Mouse (Mus musculus) heart, postnatal 14 days (tissue): ENCODE measurements at regions not wholly inside any gene's neighbourhood (a gene's known extent, or its start where the extent isn't known, plus 50 kb on each side); places are given as distances from the start of the nearest gene placed in this dataset.

ENCODE experiments used
- DNase-seq, 2 experiments: peaks; one replicate each; pipeline ENCODE4 v3.0.0; 2021 to 2022
- intact Hi-C: fragments of 180-260 bp; cut with DNase I; formaldehyde crosslinking; loops from one replicate; pipeline ENCODE4 v1.15.1; 2025

DNA sequence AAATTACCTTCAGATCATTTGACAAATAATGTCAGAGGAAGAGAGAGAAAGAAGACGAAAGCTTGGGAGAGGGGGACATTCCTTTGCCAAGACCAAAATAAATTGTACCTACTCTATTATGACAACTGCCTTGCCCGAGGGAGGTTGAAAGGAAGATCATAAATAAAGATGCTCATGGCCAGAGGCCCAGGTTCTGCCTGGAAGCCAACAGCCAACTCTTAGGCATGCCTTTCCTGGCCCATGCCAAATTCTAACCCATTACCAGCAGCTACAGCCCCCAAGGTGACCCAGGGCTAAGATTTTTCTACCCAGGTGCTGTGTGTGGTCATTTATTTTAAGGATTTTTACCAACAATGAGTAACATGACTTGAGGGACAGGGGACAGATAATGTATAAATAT lies 54.9 kb downstream of the Cbln1 start:
- intact Hi-C loops = no loop called here
- DNase-seq = no peak

DNA sequence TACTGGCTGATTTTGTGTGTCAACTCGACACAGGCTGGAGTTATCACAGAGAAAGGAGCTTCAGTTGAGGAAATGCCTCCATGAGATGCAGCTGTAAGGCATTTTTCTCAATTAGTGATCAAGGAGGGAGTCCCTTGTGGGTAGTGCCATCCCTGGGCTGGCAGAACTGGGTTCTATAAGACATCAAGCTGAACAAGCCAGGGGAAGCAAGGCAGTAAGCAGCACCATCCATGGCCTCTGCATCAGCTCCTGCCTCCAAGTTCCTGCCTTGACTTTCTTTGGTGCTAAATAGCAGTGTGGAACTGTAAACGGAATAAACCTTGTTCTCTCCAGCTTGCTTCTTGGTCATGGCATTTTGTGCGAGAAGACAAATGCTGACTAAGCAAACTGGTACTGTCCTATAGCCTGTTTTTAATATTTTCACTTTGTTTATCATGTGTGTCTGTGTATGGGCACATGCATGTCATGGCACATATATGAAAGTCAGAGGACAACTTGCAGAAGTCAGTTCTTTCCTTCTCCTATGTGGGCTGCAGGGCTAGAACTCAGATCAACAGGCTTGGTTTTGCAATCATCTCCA lies 57.3 kb downstream of the Cbln1 start:
- no peak for DNase-seq
- intact Hi-C loops = no loop called here

DNA sequence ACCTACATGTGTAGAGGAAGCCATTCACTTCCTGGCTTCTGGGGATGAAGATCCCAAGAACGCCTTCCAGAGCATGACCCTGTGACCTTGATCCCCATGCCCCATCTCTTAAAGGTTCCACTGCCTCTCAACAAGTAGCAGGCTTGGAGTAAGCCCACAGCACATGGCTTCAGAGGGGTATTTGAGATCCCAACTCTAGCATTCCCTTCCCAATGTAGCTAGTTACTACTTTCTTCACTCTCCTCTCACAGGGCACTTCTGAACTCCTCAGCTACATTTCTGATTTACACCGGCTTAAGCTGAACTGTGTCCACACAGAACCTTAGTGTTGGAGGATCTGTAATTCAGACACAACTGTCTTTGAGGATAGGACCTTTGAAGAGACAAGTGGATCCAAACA lies 83.4 kb downstream of the Cbln1 start:
- DNase-seq = no peak
- intact Hi-C loops = no loop called here

DNA sequence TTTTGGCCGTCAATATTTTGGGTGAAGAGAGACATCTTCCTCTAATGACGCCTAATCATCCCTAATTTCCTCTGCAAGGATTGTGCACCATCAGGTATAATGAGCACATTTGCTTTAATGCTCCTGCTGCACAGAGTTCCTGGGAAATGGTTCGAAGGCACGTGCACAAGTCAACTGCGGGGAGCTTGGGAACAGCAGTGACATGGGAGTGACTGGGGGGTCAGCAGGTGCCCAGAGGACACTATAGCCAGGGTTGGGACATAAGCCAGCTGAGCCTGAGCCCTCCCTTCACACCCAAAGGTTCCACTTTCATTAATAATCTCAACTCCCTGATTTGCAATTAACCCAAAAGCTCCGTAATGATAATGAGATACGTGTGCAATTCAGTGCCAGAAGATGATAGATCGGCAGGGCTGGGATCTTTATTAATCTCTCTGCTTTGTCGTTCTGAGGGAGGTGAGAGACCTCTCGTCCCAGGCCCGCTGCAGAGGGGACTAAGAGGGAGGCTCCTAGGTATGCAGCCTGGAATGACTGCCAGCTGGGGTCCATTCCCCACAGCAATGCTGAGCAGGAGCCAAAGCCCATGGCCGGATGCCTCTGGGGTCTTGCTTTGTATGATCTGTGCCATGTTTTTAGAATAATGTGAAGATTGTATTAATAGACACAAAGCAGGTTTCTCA lies 88.7 kb downstream of the Cbln1 start:
- intact Hi-C loops = no loop called here
- DNase-seq = no peak

DNA sequence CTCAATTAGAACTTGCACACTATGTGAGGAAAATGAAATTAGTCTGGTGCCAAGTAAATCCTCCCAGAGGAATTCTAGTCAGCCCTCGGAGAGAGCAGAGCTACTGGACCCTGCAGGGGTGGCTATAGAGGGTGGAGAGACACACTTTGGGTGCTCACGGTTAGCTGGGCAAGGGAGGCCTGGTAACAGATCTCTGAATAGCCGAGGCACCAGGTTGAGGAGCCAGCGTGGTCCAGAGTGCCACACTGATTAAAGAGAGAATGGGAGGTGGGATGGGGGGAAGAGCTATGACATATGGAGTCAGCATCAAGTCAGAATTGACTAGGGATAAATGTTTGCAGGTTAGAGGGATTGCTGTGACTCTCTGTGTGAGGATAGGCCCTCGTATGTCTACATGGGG lies 90.1 kb downstream of the Cbln1 start:
- intact Hi-C loops = no loop called here
- DNase-seq = no peak

DNA sequence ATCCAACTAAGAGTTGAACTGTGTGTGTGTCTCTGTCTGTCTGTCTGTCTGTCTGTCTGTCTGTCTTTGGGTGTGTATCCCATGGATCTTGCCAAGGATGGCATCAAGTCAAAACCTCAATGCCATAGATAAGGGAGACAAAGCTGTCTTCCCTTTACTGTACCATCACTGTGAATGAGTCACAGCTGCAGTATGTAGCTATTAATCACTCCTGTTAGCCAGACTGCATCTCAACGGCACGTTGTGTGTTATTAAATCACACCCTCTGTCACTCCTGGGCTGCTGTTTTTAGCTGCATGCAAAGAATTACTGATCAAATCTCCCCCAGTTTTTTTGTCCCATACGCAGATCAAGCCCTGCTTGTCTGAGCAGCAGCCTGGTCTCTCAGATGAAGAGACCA lies 91.6 kb downstream of the Cbln1 start:
- DNase-seq = no peak
- intact Hi-C loops = no loop called here

DNA sequence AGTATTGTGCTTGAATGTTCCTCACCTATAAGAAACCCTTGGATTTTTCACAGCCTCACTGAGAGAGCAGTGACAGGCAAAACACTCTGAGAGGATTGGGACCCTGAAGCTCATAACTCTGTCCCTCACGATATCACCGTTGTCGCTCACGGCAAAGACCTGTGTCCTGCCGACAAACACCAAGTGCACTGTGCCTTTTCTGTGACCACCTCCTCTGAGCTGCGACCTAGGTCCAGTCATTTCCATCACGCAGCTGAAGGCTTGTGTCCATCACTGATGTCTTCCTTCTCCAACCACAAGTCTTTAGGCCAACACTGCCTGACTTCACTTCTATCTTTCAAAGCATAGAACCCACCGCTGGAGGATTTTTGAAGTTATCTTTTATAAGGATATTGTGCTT lies 93.1 kb downstream of the Cbln1 start:
- DNase-seq = no peak
- intact Hi-C loops = no loop called here

DNA sequence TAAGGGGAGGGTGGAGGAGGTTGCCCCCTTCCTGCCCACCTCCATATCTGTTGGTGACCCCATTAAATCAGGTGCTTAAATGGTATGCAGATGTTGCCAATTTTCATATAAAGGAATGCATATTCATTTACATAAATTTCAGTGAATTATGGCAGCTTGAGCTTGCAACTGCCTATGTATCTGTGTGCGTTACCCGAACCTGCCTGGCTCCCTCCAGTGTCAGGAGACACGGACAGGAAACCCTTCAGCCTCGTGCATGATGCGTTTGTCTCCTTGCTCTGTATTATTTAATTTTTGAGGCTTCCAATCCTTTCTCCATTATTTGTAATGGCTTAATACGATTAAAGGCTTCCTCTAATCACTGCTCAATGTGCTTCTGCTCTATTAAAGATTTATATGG lies 98.4 kb downstream of the Cbln1 start:
- no peak for DNase-seq
- intact Hi-C loops = no loop called here

DNA sequence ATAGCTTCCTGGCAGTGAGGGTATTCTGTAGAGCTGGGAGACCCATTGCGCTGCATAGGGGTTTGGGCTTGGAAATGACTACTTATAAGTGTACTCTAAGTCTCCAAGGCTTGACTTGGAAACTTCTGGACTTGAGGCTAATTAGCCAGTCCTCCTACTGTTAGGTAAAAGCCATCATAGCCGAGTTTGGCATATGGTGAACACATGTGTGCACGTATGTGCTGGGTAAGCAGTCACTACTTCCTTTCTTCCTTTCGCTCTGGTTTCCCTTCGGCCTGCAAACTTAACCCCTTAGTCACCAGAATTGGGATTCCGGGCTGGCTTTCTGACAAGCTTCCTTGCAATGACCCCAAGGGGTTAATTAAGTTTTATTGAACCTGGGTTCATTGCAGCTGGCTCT lies 98.9 kb downstream of the Cbln1 start:
- intact Hi-C loops = no loop called here
- DNase-seq = no peak

DNA sequence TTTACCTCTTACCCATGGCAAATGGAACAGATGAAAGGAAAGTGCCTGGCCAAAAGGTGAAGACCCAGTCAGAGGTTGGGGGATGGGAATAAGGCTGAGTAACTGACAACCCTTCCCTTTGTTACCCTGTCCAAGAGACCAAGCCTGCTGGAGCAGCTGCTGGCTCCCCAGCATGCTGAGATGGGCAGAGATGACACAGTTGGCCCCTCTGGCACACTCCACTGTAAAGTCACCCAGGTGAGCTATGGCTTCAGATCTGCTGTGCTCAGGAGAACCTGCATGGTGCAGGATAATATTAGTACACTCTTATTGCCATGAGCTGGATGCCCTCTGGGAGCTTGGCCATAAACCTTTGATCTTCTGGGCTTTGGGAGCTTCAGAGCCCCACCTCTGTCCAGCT lies 100.3 kb downstream of the Cbln1 start:
- DNase-seq = no peak
- intact Hi-C loops = no loop called here

DNA sequence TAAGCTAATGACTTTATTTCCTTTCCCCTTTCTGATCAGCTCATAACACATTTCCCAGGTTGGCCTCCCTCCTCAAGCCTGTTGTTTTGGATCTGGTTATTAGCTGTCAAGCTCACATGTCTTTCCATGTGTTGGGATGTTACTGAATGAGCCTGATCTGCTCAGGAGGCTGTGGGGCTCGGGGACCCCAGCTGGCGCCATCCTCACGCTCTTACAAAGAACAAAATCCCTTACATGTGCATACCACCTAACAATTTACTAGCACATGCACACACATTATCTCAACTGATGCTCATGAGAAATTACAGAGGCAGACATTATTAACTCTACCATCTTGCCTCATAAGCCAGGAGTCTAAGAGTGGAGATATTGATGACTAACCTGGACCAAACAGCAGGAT lies 102.2 kb downstream of the Cbln1 start:
- intact Hi-C loops = no loop called here
- no peak for DNase-seq

DNA sequence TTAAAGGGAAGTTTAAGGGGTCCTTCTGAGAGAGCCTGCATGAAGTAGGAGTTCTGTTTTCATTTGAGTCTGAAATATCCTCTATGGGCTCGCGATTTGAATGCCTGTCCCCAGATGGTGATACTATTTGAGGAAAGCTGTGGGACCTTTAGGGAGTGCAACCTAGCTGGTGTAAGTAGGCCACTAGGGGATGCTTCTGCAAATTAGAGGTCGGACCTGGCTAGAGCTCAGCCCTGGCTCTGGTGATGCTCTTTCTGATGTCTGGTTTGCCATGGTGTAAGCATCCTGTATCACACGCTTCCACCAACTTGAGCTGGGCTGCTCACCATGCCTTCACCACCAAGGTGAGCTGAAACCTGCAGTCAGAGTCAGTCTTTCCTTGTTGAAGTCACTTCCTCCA lies 121.9 kb downstream of the Cbln1 start:
- DNase-seq = no peak
- intact Hi-C loops = no loop called here

DNA sequence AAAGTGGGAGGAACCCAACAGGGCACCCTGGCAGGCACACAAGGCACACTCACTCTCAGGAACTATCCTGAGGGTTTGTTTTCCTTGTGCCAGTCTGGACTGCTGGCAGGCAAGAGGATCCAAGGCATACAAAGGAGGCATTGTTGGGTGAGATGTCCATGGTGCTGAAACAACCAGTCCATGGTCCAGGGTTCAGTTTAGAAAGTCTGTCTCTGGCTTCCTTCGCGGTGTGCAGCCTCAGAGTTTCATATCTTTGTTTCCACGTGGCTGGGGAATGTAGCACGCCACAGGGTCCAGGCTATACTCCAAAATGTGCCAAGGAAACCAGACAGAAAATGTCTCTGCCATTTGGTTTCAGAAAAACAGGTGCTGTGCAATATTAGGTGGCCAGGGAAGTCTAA lies 122.6 kb downstream of the Cbln1 start:
- DNase-seq = no peak
- intact Hi-C loops = no loop called here

DNA sequence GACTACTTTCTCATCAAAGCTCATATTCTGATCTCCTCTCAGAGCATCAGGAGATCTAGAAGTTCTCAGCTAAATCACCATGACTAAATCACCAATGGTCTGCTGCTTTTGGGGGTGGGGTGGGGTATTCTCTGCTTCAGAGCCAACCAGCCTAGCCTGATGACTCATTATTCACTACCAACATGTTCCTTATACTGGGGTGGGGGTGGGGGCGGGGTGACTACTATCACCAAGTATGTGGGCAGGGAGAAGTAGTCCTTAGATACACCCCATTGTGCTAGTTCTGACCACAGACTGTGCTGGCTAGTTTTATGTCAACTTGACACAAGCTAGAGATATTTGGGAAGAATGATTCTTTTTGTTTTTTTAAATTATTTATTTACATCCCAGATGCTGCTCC lies 143.0 kb downstream of the Cbln1 start:
- intact Hi-C loops = no loop called here
- no peak for DNase-seq

DNA sequence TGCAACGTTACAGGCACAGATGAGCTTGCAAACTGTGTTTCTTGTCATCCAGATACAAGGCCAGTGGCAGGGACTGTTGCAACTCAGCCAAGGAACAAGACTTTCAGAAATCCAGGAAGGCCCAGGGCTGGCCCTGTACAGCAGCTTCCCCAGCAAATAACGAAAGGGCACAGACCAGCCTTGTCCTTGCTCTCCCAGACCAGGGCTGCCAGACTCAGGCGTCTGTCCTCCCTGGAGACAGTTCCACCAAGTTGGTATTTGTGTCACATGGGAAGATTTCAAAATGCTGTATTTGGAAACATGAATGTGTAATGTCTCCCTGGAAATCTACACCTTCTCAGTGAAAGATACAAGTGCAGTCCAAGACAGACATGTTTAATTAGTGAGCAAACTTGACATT lies 157.8 kb downstream of the Cbln1 start:
- DNase-seq = no peak
- intact Hi-C loops = no loop called here

DNA sequence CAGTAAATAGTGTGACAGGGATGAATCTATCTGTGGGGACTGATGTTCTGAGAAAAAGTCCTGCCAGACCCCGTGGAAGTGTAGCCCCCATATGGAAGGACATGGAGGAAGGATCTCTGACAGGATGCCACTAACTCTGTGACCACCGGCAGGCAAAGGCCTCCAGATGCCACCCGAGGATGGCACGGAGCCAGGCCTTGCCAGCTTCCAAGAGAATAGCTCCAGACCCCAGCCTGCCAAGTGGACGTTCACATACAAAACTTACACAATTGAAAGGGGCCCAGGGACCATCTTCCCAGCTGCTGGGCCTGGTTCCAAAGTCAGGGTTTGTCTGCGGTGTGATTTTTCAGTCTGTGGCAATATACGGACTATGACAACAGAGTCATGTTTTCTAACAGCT lies 161.1 kb downstream of the Cbln1 start:
- intact Hi-C loops = no loop called here

DNA sequence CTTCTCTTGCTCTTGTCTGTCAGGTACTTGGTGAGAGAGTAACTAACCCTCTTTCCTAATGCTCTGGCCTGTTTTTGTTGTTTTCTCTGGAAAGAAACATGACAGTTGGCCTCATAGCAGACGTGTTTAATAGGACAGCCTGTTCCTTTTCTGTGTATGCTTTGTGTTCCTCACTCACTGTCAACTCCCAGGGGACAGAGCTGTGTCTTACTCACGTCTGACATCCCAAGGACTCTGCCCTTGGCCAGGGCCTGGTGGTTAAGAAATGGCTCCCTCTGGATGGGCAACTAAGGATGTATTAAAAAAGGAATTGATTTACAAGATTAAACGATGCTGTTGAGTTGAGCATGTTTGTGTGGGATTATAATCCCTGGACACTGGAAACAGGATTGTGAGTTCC lies 164.1 kb downstream of the Cbln1 start:
- intact Hi-C loops = no loop called here
- no peak for DNase-seq

More for the DNA sequence above, 161.1 kb downstream of the Cbln1 start:
- DNase-seq = peak in 1 of 2 experiments; percentile 2

DNA sequence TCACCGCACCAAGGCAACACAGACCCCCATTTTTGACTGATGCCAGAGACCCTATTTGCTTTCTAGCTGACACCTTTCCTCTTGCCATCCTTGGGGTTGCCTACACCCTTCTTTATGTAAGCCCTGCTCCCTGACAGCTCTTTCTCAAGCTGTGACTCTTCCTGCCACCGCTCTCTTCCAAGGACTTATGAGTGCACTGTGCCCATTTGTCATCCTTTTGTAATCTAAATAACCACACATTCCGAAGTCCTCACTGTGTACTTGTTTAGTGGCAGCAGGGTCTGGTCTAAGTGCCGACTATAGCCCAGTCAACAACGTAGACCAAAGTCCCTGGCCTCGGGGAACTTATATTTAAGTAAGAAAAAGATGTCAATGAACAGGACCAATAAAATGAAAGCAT lies 167.4 kb downstream of the Cbln1 start:
- DNase-seq = no peak

DNA sequence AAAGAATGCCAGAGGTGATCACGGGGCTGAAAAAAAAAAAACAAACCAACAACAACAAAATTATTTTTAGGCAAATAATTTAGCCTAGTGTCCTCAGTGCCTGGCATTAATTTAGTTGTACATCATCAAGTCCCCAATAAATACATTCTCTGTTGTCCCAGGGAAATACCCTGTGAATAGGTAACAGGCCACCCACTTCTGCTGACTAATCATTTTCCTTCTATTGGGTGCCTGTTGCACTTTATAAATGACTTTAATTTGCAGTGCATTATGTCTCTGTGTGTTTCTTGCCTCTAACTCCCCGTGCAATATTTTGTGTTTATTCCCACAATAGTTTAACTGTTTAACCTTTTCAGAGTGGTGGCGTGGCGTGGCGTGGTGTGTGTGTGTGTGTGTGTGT lies 168.9 kb downstream of the Cbln1 start:
- no peak for DNase-seq
- intact Hi-C loops = no loop called here

More for the DNA sequence above, 167.4 kb downstream of the Cbln1 start:
- intact Hi-C loops = no loop called here

DNA sequence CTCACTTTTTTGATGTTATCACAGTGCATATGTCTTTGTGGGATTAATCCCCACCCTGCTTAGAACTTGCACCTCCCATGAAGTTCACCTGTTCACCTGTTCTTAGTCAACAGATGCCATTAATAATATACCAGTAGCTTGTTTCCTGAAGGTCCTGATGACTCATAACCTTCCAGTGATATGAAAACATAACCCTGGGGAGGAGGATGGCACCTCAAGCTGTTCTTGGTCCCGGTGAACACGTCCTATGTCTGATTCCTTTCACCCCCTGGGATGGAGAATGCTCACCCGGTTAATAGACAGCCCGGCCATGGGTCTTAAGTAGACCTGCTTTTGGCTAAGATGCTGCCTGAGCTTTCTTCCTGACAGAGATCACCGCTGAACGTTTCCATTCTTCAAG lies 174.6 kb downstream of the Cbln1 start:
- DNase-seq = no peak
- intact Hi-C loops = no loop called here

DNA sequence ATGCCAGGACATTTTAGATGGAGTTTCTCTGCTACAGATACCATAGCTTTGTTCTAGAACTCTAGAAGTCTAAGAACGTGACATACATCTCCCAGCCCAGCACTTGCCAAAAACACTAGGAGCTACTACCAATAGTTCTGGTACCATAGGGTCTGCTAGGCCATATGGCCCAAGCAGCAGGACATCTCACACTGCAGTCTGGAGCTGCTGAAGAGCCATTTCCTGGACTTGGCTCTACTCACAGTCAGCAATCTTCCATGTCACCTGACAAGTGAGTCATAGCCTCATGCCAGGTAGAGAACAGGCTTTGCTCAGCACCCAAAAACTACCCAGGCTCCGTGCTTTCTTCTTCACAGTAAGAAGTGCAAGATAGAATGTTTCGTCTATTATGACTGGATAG lies 175.1 kb downstream of the Cbln1 start:
- intact Hi-C loops = no loop called here
- DNase-seq = no peak

DNA sequence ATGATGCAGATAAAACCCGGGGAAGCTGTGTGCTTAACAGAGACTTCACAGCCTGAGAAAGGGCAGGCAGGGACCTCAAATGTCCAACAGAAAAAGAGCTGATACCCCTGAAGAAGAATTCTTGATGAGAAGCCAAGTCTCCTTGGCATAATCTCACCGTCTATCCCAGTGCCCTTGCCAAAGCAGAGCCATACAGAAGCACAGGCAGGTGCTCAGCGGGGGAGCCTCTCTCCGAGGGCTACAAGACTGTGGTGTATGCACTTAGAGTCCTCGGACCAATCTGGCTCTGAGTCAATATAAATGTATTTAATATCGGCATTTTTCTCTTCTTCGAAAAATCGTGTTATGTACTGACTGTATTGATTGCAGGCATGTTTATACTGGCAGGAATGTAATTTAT lies 186.3 kb downstream of the Cbln1 start:
- intact Hi-C loops = no loop called here
- no peak for DNase-seq

DNA sequence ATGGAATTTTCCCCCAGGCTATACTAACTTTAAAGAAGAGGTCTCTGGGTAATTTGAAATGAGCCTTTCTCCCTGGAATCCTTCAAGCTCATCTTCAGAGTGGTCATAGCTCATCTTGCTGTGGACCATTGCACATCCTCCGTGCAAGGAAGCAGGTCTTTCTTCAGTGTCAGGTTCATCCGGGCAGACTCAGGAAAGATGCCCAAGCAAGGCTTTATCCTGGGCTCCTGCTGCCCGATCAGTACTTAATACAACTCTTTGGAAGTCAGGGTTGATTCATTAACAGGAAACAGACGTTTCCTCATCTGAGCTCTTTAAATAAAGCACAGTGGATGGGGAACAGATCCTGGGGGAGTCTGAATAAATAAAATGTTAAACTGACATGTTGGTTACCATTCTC lies 188.1 kb downstream of the Cbln1 start:
- no peak for DNase-seq
- intact Hi-C loops = no loop called here
